Mouse (Mus musculus): Measurements from ENCODE around the gene 2810004N23Rik.

- TF ChIP-seq CTCF (IDR thresholded peaks at IDR 0.05; ENCODE audit: extremely low read depth, insufficient read depth, low read length) (no peak), POLR2A (IDR thresholded peaks at IDR 0.05; ENCODE audit: extremely low read depth, insufficient read depth, low read length) (no peak)
Observed at GRCm38 (mm10) chr8:124845573-124845972, 17.3 kb downstream of the 2810004N23Rik start.

Data from cortical plate, adult 2 months (tissue).